Mouse (Mus musculus) brain, embryonic 14.5 days (tissue): Measurements from ENCODE around the gene Nr3c2.

Experiments
- CTCF ChIP-seq: fragments of 200-500 bp; IDR thresholded peaks from 2 replicates; pipeline ENCODE4 v1.5.1; 2012; ENCODE audit warnings: inconsistent platforms, mild to moderate bottlenecking, moderate library complexity, borderline replicate concordance; ENCODE audit not compliant: insufficient read depth, insufficient read length; ENCODE audit errors: extremely low read depth
- POLR2A ChIP-seq: fragments of 200-500 bp; IDR thresholded peaks from 2 replicates; pipeline ENCODE4 v1.6.1; 2012; ENCODE audit warnings: mild to moderate bottlenecking, inconsistent platforms, borderline replicate concordance; ENCODE audit not compliant: poor library complexity, insufficient read depth, insufficient read length, severe bottlenecking; ENCODE audit errors: extremely low read depth

DNA sequence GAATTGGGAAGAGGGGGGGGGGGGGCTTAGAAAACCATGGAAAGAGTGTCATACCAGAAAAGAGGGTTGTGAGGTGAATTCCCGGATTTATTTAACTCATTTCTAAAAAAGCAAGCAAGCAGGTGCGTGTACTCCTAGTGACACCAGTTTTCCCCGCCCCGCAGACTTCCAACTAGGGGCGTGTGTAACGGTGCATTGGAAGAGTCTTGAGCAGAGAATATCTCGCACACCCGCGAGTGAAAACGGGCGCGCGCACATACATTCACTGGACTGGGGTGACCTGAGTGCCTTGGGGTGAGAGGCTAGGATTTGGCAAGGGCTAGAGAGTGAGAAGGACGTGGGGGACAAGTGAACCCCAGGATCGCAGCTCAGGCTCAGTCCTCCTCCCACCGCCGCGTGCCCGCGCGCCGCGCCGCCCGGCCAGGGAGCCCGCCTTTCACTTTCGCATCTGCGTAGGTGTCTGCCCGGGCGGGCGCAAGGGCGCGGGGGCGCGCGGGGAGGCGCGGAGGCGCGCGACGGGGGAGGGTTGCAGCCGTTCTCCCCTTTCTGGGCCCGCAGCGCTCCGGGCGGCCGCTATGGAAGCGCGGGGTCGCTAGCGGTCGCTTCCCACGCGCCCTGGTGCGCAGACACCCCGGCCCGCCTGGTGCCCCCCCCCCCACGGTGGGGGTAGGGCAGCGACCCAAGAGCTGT lies 376 bp upstream of the Nr3c2 start:
- TF ChIP-seq CTCF (no peak), POLR2A (no peak)
